8 mouse cellular contexts compared by ENCODE assay signal in genomic region chr10:69924845-69925244, GRCm38 (mm10).
DNase-seq lines count a peak whose midpoint lies in the region; ATAC-seq and TF ChIP-seq lines count a peak whose summit lies in the region.

No protein-coding gene starts in this region.

- H3K9ac ChIP-seq in midbrain, postnatal 0 days (replicated peaks; ENCODE audit: low read length, poor library complexity, severe bottlenecking): no peak overlapping the region
- no peak overlapping the region for H3K9ac ChIP-seq in limb, embryonic 15.5 days
- H3K9ac ChIP-seq in stomach, embryonic 14.5 days (replicated peaks; ENCODE audit: low read depth, low read length): no peak overlapping the region; the same call in 1 of the 2 replicates

- intact Hi-C loops in heart, postnatal 14 days (cut with DNase I): loop anchor here (5.0 kb wide), 1 partner anchor 37 kb away; no protein-coding TSS in a partner anchor

- peak overlapping the region; percentile 60 for H3K4me3 ChIP-seq in midbrain, embryonic 10.5 days
- H3K4me3 ChIP-seq in midbrain, postnatal 0 days (ENCODE audit: low read depth, low read length): no peak overlapping the region
- H3K4me3 ChIP-seq in limb, embryonic 15.5 days: peak overlapping the region; percentile 29
- H3K4me3 ChIP-seq in stomach, embryonic 14.5 days (ENCODE audit: low read depth, low read length): peak overlapping the region; percentile 27; the same call in 1 of the 2 replicates

- no peaks in the 10 kb centered on the region for H3K9me3 ChIP-seq in midbrain, embryonic 10.5 days (replicated peaks)
- H3K9me3 ChIP-seq in midbrain, postnatal 0 days (ENCODE audit: low read length): no peaks in the 10 kb centered on the region
- no peaks in the 10 kb centered on the region for H3K9me3 ChIP-seq in limb, embryonic 15.5 days
- no peaks in the 10 kb centered on the region for H3K9me3 ChIP-seq in stomach, embryonic 14.5 days (ENCODE audit: control insufficient read depth, low read depth, low read length)

- H3K27ac ChIP-seq in midbrain, embryonic 10.5 days (replicated peaks): peak overlapping the region; percentile 83
- no peak overlapping the region for H3K27ac ChIP-seq in midbrain, postnatal 0 days (ENCODE audit: low read depth, low read length)
- no peak overlapping the region for H3K27ac ChIP-seq in limb, embryonic 15.5 days
- H3K27ac ChIP-seq in stomach, embryonic 14.5 days (ENCODE audit: low read length): peak overlapping the region; percentile 87

- H3K4me2 ChIP-seq in midbrain, postnatal 0 days (ENCODE audit: low read depth, low read length, poor library complexity, severe bottlenecking): no peak overlapping the region
- H3K4me2 ChIP-seq in limb, embryonic 15.5 days: peak overlapping the region; percentile 46
- H3K4me2 ChIP-seq in stomach, embryonic 14.5 days (replicated peaks; ENCODE audit: low read depth, low read length): peak overlapping the region; percentile 50

- H3K36me3 ChIP-seq in midbrain, embryonic 10.5 days: peaks cover 3% of the 10 kb centered on the region
- 0 out of 2 replicates have a peak, but pooled peaks cover 3% of the 10 kb centered on the region for H3K36me3 ChIP-seq in midbrain, postnatal 0 days (ENCODE audit: insufficient read depth, low read length)
- H3K36me3 ChIP-seq in limb, embryonic 15.5 days: no peaks in the 10 kb centered on the region
- no peaks in the 10 kb centered on the region for H3K36me3 ChIP-seq in stomach, embryonic 14.5 days (ENCODE audit: control insufficient read depth, insufficient read depth, low read length)

- no peak for TF ChIP-seq CTCF in midbrain, postnatal 0 days (IDR thresholded peaks at IDR 0.05)

- peak; percentile 27 for DNase-seq in midbrain, embryonic 10.5 days (ENCODE audit: low spot score)
- DNase-seq in midbrain, postnatal 0 days (ENCODE audit: low spot score): no peak
- peak; percentile 14 to 25 for DNase-seq in heart, postnatal 14 days
- DNase-seq in cerebellum, adult 9-10 months: no peak
- DNase-seq in layer of hippocampus, adult 8-10 months (ENCODE audit: low spot score in 2 of 2): no peak
- DNase-seq in ovary, adult 18-20 months (ENCODE audit: low spot score): no peak

- no peak for ATAC-seq in midbrain, postnatal 0 days (ENCODE audit: low FRiP score)
- ATAC-seq in limb, embryonic 15.5 days (ENCODE audit: insufficient number of reproducible peaks, low FRiP score, low TSS enrichment, low read depth): no peak
- ATAC-seq in stomach, embryonic 14.5 days (ENCODE audit: insufficient number of reproducible peaks, insufficient read depth, low FRiP score, low read depth): peak; percentile 19; the same call in 1 of the 2 replicates

- peaks cover 3% of the 10 kb centered on the region; the same call in 1 of the 2 replicates for H3K27me3 ChIP-seq in midbrain, embryonic 10.5 days (ENCODE audit: low read depth, poor library complexity, severe bottlenecking)
- H3K27me3 ChIP-seq in midbrain, postnatal 0 days (ENCODE audit: insufficient read depth, low read length): no peaks in the 10 kb centered on the region
- no peaks in the 10 kb centered on the region for H3K27me3 ChIP-seq in limb, embryonic 15.5 days
- no peaks in the 10 kb centered on the region for H3K27me3 ChIP-seq in stomach, embryonic 14.5 days (ENCODE audit: control insufficient read depth, insufficient read depth, low read length)

- peaks cover 51% of the 10 kb centered on the region for H3K4me1 ChIP-seq in midbrain, embryonic 10.5 days
- no peaks in the 10 kb centered on the region for H3K4me1 ChIP-seq in midbrain, postnatal 0 days (ENCODE audit: insufficient read depth, low read length)
- peaks cover 39% of the 10 kb centered on the region for H3K4me1 ChIP-seq in limb, embryonic 15.5 days
- peaks cover 19% of the 10 kb centered on the region for H3K4me1 ChIP-seq in stomach, embryonic 14.5 days (ENCODE audit: control insufficient read depth, insufficient read depth, low read length)

- WGBS in midbrain, embryonic 10.5 days: under 1% methylated on average over 14 of the region's 14 CpGs
- 22% methylated on average over 14 of the region's 14 CpGs for WGBS in midbrain, postnatal 0 days
- 7% methylated on average over 14 of the region's 14 CpGs for WGBS in limb, embryonic 15.5 days
- WGBS in stomach, embryonic 14.5 days: 5% methylated on average over 14 of the region's 14 CpGs

Comparison
In these comparisons a context has a peak if more than half of its experiments do, and no peak if none do; other contexts are left out.
1. DNase-seq: peak in midbrain, embryonic 10.5 days (single experiment) and heart, postnatal 14 days (2 of 2); none in midbrain, postnatal 0 days (single experiment), cerebellum, adult 9-10 months (single experiment), layer of hippocampus, adult 8-10 months (0 of 2) and ovary, adult 18-20 months (single experiment).
2. H3K27ac ChIP-seq: peak in midbrain, embryonic 10.5 days (single experiment) and stomach, embryonic 14.5 days (single experiment); none in midbrain, postnatal 0 days (single experiment) and limb, embryonic 15.5 days (single experiment).